Mouse (Mus musculus) ES-E14 (cell line): ENCODE measurements around the gene Slc23a3. TPM values are rescaled to one million over a fixed set of nuclear protein-coding genes. Genes with fewer than 3 reads are reported as not detected.

Source experiments
- DNase-seq: peaks from one replicate; pipeline ENCODE4 v3.0.0-alpha.2; 2013; ENCODE audit warnings: low read depth, low spot score
- H3K27ac ChIP-seq: 2 replicates; pipeline ENCODE4 v1.5.1; 2012; ENCODE audit warnings: low read depth, mild to moderate bottlenecking, low read length, moderate library complexity, mixed read lengths; ENCODE audit not compliant: poor library complexity, insufficient read depth, severe bottlenecking
- H3K36me3 ChIP-seq: 2 replicates; pipeline ENCODE4 v1.6.1; 2012; ENCODE audit warnings: mild to moderate bottlenecking, low read length, moderate library complexity, mixed read lengths; ENCODE audit not compliant: control insufficient read depth, poor library complexity, insufficient read depth, severe bottlenecking
- H3K4me1 ChIP-seq, 2 experiments: fragments of 150-350 bp in 1 of 2; sonication (generic) in 1 of 2; 2 replicates each; pipeline ENCODE4 v1.6.1; 2012; ENCODE audit warnings: low read length in 2 of 2, mild to moderate bottlenecking in 1 of 2, mixed read lengths in 1 of 2; ENCODE audit not compliant: control insufficient read depth in 2 of 2, insufficient read depth in 2 of 2, poor library complexity in 1 of 2
- H3K4me3 ChIP-seq, 2 experiments: fragments of 150-350 bp in 1 of 2; sonication (generic) in 1 of 2; 2 replicates each; pipeline ENCODE4 v1.5.1; 2012; ENCODE audit warnings: low read length in 2 of 2, low read depth in 1 of 2, mild to moderate bottlenecking in 1 of 2, mixed read lengths in 1 of 2; ENCODE audit not compliant: insufficient read depth in 1 of 2, poor library complexity in 1 of 2, severe bottlenecking in 1 of 2
- H3K9ac ChIP-seq: 2 replicates; pipeline ENCODE4 v1.6.1; 2012; ENCODE audit warnings: low read depth, mild to moderate bottlenecking, low read length, mixed read lengths; ENCODE audit not compliant: poor library complexity, insufficient read depth, severe bottlenecking
- H3K9me3 ChIP-seq: fragments of 150-350 bp; sonication (generic); 2 replicates; pipeline ENCODE4 v1.6.1; 2012; ENCODE audit warnings: low read depth, mild to moderate bottlenecking, low read length; ENCODE audit not compliant: control insufficient read depth, insufficient read depth
- CHD2 ChIP-seq: IDR thresholded peaks from 2 replicates; pipeline ENCODE4 v1.6.1; 2014; ENCODE audit warnings: mild to moderate bottlenecking, low read depth, low read length, inconsistent platforms
- HCFC1 ChIP-seq: IDR thresholded peaks from 2 replicates; pipeline ENCODE4 v1.6.1; 2012; ENCODE audit warnings: low read length, inconsistent platforms, borderline replicate concordance; ENCODE audit not compliant: insufficient read depth
- MAFK ChIP-seq: IDR thresholded peaks from 2 replicates; pipeline ENCODE4 v1.6.1; 2014; ENCODE audit warnings: mild to moderate bottlenecking, low read depth, low read length, inconsistent platforms; ENCODE audit not compliant: insufficient read depth
- ZC3H11A ChIP-seq: IDR thresholded peaks from 2 replicates; pipeline ENCODE4 v1.6.1; 2012; ENCODE audit warnings: low read depth, mild to moderate bottlenecking, inconsistent platforms, low read length, borderline replicate concordance
- ZNF384 ChIP-seq: IDR thresholded peaks from 2 replicates; pipeline ENCODE4 v1.6.1; 2012; ENCODE audit warnings: low read depth, low read length, inconsistent platforms
- in situ Hi-C, 2 experiments: fragments of 600-800 bp; cut with MboI; formaldehyde crosslinking; loops; one replicate each; pipeline ENCODE4 v1.15.1; 2025; ENCODE audit warnings: low sequenced_read_pairs in 2 of 2, inconsistent platforms in 1 of 2; ENCODE audit not compliant: unreplicated experiment in 2 of 2
- total RNA-seq: library from RNA; depleted of rRNA; stranded (reverse); fragments of 300-350 nt; gene quantifications from 2 replicates; pipeline ENCODE4 v1.2.3, GENCODE M21; 2012

Gene Slc23a3
- total RNA-seq, 1 experiment = 0.31 TPM

- peaks cover 4 to 5% of the 10 kb centered on the region in 2 experiments; a peak in 2 of 4 replicates for H3K4me1 ChIP-seq
- TF ChIP-seq ZC3H11A (no peak), MAFK (no peak), ZNF384 (no peak), CHD2 (no peak), HCFC1 (no peak)
- no peaks in the 10 kb centered on the region for H3K9me3 ChIP-seq
- peak within 1 kb of the TSS; percentile 81 to 82 for H3K4me3 ChIP-seq
- peak; percentile 89 for DNase-seq
- H3K9ac ChIP-seq = peak within 1 kb of the TSS; percentile 70
- peaks cover 4% of the 10 kb centered on the region; the same call in 1 of the 2 replicates for H3K36me3 ChIP-seq
- in situ Hi-C loops = no loop called here
- H3K27ac ChIP-seq = no peak within 1 kb of the TSS
Observed at GRCm38 (mm10) chr1:75180105-75180590, 46.5 kb upstream of the Slc23a3 start, which contains the start of gene Abcb6. Gene Abcb6, minus strand, starts transcription at chr1:75180392.

- in situ Hi-C loops = no loop called here
- DNase-seq = peak; percentile 28
Observed at GRCm38 (mm10) chr1:75179334-75180104, 45.8 kb upstream of the Slc23a3 start.

GRCm38 (mm10) chr1:75168472-75169464 lies 35.1 kb upstream of the Slc23a3 start, which contains the start of gene Zfand2b:
Gene Zfand2b, plus strand, starts transcription at chr1:75168646.
- Histone ChIP-seq H3K4me3 (peak within 1 kb of the TSS; percentile 91 to 96), H3K27ac (0 out of 2 replicates have a peak within 1 kb of the TSS, but pooled peaks have one; percentile 31), H3K36me3 (peaks cover 13% of the 10 kb centered on the region), H3K9ac (peak within 1 kb of the TSS; percentile 75), H3K4me1 (peaks cover 0 to 5% of the 10 kb centered on the region in 2 experiments; a peak in 1 of 4 replicates), H3K9me3 (no peaks in the 10 kb centered on the region)
- in situ Hi-C loops = no loop called here
- TF ChIP-seq ZNF384 (peak; percentile 50; the same call in 1 of the 2 replicates), ZC3H11A (no peak), MAFK (no peak), HCFC1 (no peak), CHD2 (0 out of 2 replicates have a peak, but pooled peaks have one; percentile 5)
- DNase-seq = peak; percentile 98

More at GRCm38 (mm10) chr1:75179334-75180104, 45.8 kb upstream of the Slc23a3 start:
- no peak overlapping the region for H3K27ac ChIP-seq
- peak overlapping the region; percentile 81 to 82 for H3K4me3 ChIP-seq
- H3K9ac ChIP-seq = peak overlapping the region; percentile 70
- H3K4me1 ChIP-seq = peaks cover 4 to 5% of the 10 kb centered on the region in 2 experiments; a peak in 2 of 4 replicates
- peaks cover 2% of the 10 kb centered on the region; the same call in 1 of the 2 replicates for H3K36me3 ChIP-seq
- TF ChIP-seq HCFC1 = no peak
- TF ChIP-seq MAFK = peak; percentile 70
- no peak for TF ChIP-seq CHD2
- peak; percentile 84 for TF ChIP-seq ZNF384
- H3K9me3 ChIP-seq = no peaks in the 10 kb centered on the region

- Histone ChIP-seq H3K9ac (peak overlapping the region; percentile 35), H3K4me1 (peaks cover 0 to 5% of the 10 kb centered on the region in 2 experiments; a peak in 1 of 4 replicates), H3K27ac (0 out of 2 replicates have a peak overlapping the region, but pooled peaks have one; percentile 31), H3K36me3 (peaks cover 12% of the 10 kb centered on the region), H3K4me3 (peak overlapping the region; percentile 53 to 96), H3K9me3 (no peaks in the 10 kb centered on the region)
- no peak for TF ChIP-seq MAFK
- no peak for TF ChIP-seq ZNF384
- no peak for TF ChIP-seq CHD2
- TF ChIP-seq ZC3H11A = no peak
- no peak for TF ChIP-seq HCFC1
- in situ Hi-C loops = no loop called here
- DNase-seq = no peak
Observed at GRCm38 (mm10) chr1:75168093-75168471, 34.4 kb upstream of the Slc23a3 start.
